Mouse (Mus musculus) adrenal gland, adult 8-10 months (tissue): ENCODE data around the gene Fancb. TPM values are rescaled to one million over a fixed set of nuclear protein-coding genes. Genes with fewer than 3 reads are reported as not detected.

Source experiments
- DNase-seq: peaks from one replicate; pipeline ENCODE4 v3.0.0; 2022
- total RNA-seq, 4 experiments: library from RNA; stranded (reverse); gene quantifications; 2 replicates each; pipeline ENCODE4 v1.2.4; 2022

The Fancb gene
- 1 to 10 TPM in 3 of 4 experiments, under 1 TPM in 1; 0.83 to 1.7 (median 1.4) TPM for total RNA-seq

- DNase-seq = peak; percentile 91
Measured at GRCm38 (mm10) chrX:164980193-164980775, at the start of gene Fancb, which contains the start of gene Mospd2. Gene Fancb, plus strand, starts transcription at chrX:164980592. Gene Mospd2, minus strand, starts transcription at chrX:164980375.

DNA sequence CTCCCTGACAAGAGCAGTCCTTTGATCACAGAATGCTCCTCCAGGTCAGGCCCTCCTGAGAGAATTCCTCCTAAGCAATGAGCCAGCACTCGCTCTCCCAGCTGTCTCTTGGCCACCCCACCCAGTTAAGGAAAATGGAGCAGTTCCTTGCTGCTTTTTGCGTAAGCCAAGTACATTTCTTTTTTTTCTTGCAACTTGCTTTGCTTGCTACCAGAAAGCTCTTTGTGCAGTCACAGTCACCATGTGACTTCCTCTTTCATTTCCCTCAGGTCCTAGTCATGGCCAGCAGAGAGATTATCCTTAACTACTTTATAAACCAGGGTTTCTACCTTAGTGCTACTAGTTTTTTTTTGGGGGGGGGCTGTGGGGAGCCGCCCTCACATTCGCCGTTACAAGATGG lies 38.9 kb upstream of the Fancb start:
- no peak for DNase-seq

DNA sequence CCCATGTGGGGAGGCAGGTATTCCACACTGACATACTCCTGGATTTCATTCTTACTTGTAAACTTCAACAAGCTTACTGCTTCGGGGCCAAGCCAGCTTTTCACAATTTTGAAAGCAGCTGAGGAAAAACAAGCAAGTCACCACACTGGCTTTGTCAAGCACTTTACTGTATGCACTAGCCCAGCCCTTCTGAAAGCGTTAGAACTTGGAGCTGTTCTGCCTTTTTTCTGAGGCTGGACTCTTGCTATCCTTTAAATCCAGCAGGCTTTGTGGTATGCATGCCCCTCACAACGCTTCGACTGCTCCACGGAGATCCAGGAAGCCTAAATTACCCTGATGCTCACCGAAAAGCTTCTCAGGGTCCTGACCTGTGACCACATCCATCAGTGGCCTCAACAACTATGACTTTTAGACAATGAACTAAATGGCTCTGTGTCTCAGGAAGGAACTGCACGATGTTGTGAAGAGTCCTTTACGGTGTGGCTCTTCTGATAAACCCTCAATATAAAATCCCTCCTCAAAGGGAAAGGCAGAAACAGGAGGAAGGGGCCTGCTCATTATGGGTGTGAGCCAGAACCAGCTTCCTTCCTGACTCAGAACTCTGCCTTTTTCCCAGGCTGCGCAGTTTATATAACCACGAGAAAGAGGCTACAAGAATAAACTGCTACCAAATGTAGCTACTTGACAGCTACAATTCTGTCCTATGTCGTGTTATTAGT lies 28.4 kb upstream of the Fancb start:
- DNase-seq = no peak

DNA sequence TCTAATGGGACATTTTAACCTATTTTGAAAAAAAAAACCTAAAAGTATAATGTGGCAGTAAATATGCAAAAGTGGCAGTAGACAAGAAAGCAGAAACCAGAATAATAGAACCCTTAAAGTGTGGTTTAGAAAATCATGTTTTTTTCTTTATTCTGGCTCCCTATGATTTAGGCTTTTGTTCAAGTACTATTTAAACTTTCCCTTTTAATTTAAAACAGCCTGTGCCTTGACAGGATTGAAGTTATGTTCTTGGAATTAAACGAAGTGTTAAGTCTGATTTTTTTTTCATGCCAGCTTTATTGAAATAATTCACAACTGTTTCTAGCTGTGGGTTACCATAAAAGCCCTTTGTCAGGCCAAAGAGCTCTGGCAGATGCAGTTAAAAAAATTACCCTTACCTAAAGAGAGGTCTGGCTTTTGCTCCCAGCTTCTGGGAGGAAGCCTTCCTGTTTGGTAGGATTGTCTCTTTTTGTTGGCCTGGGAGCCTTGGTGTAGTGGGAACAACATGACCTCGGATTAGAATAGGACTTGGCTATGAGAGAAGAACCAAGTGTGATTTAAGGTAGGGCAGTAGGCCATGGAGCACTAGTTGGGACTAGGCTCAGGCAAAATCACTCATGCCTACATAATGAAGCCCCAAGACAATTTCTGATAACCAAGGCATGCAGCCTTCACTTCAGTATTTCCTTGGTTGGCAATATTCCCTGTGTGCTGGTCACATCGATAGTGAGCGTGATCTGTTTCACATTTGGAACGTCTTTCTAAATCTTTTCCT lies 27.6 kb upstream of the Fancb start:
- no peak for DNase-seq

DNA sequence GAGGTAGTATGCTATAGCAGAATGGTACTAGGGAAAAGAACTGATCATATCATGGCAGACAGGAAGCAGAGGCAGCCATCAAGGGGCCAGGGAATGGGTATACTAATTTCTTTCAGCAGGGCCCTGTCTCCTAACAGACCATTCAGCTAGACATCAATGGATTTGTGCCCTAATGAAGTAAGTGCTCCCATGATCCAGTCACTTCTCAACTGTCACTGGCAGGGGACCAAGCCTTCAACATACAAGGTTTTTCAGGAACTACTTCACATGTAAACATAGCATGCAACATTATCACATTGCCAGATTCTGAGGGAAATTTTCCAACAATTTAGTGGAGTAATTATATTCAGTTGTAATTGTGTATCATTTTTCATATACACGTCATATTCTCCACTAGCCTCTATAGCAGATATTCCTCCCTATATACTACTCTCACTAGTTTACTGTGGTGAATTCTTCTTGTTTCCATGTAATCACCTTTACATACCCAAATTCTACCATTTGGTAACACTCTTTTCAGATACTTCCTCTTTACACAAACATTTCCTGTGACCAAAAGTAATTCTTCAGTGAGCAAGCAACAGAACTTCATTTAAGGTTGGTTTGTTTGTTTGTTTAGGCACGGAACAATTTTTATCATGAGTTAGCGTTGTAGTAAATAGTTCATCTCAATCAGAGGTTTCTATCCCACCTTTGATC lies 14.5 kb upstream of the Fancb start:
- DNase-seq = no peak

GRCm38 (mm10) chrX:164971206-164971605 lies 9.2 kb upstream of the Fancb start:
- no peak for DNase-seq

GRCm38 (mm10) chrX:164978866-164979265 lies 1.5 kb upstream of the Fancb start:
- DNase-seq = no peak

DNA sequence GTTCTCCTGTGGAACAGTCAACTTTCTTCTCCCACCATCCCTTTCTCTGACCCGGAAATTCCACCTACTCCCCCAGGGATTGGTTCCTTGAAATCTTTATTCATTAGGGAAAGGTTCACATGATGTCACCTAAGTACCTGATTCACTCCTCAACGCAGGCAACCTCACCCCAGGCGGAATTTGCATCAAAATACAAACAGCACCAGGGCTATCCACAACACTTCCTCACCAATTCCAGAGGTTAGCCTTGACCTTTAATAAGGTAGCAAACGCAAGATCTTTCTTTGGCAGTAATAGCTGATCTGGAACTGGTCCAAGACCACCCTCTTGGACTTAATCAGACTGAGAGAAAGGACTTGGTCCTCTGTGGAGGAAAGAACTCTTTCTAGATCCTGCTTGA lies 22.7 kb downstream of the Fancb start:
- no peak for DNase-seq

DNA sequence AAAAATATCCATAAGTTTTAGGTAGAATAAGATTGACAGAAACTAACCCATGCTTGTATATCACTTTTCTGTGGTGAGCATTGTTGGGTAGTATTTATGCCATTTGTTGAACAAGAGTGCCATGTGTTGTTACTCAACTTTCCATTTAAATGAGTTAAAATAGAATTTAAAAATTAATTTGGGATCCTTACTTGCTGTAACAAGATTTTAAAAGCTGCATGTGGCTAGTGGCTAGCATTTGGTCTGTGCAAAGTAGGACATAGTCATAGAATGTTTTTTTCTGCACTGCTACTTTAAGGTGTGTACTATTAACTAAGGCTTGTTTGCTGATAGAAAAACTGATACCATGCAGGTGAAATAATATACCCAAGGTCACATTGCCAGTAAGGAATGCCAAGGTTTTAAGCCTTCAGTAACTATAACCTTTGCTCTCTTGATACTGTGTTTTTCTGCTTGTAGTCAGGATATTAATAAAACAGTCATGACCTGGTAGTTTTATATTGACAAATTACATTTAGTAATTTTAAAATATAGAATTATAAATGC lies 24.5 kb downstream of the Fancb start, which contains the start of gene Gm17604:
Gene Gm17604 (minus strand): TSS at position 51 of the 546 bp plus-strand sequence.
- DNase-seq = no peak

Other genes starting within 250 kb of the Fancb start
- 10 to 100 TPM; 26.1 to 38.0 (median 30.6) TPM for gene Mospd2, start 217 bp upstream of the Fancb start, total RNA-seq
- not detected for gene Gm17604, start 24.2 kb downstream of the Fancb start, total RNA-seq